Mouse (Mus musculus): ENCODE data around the gene Prkci. TPM values are rescaled to one million over a fixed set of nuclear protein-coding genes. Genes with fewer than 3 reads are reported as not detected.

Gene Prkci
- polyA plus RNA-seq, 2 experiments = 45.3 to 45.5 TPM

GRCm38 (mm10) chr3:31033644-31034043, 38.1 kb downstream of the Prkci start:
- H3K27me3 ChIP-seq (ENCODE audit: control insufficient read depth, insufficient read depth, low read length) = no peaks in the 10 kb centered on the region
- DNase-seq (ENCODE audit: low spot score) (no peak), ATAC-seq (ENCODE audit: low FRiP score, low read depth) (no peak)
- H3K4me3 ChIP-seq (replicated peaks; ENCODE audit: low read length) = no peak overlapping the region
- H3K9ac ChIP-seq (ENCODE audit: low read depth, low read length, severe bottlenecking) = no peak overlapping the region
- H3K36me3 ChIP-seq (ENCODE audit: control insufficient read depth, insufficient read depth, low read length) = peaks cover 34% of the 10 kb centered on the region
- H3K4me2 ChIP-seq (replicated peaks; ENCODE audit: low read depth, low read length, severe bottlenecking) = no peak overlapping the region
- no peak overlapping the region for H3K27ac ChIP-seq (replicated peaks; ENCODE audit: low read depth, low read length)
- no peak for TF ChIP-seq POLR2A (IDR thresholded peaks at IDR 0.05; ENCODE audit: borderline replicate concordance, extremely low read depth, insufficient read depth, insufficient read length)
- WGBS = 73% methylated on average over 3 of the region's 3 CpGs
- no peaks in the 10 kb centered on the region for H3K9me3 ChIP-seq (ENCODE audit: control insufficient read depth, low read length)
- no peaks in the 10 kb centered on the region for H3K4me1 ChIP-seq (ENCODE audit: control insufficient read depth, insufficient read depth, low read length)

GRCm38 (mm10) chr3:31037851-31038250, 42.3 kb downstream of the Prkci start:
- WGBS = 89% methylated on average over 13 of the region's 13 CpGs
- Histone ChIP-seq H3K27ac (replicated peaks; ENCODE audit: low read depth, low read length) (no peak overlapping the region), H3K4me2 (replicated peaks; ENCODE audit: low read depth, low read length, severe bottlenecking) (no peak overlapping the region), H3K27me3 (ENCODE audit: control insufficient read depth, insufficient read depth, low read length) (no peaks in the 10 kb centered on the region), H3K36me3 (ENCODE audit: control insufficient read depth, insufficient read depth, low read length) (peaks cover 44% of the 10 kb centered on the region), H3K9me3 (ENCODE audit: control insufficient read depth, low read length) (no peaks in the 10 kb centered on the region), H3K4me3 (replicated peaks; ENCODE audit: low read length) (no peak overlapping the region), H3K4me1 (ENCODE audit: control insufficient read depth, insufficient read depth, low read length) (no peaks in the 10 kb centered on the region), H3K9ac (ENCODE audit: low read depth, low read length, severe bottlenecking) (no peak overlapping the region)
- no peak for TF ChIP-seq POLR2A (IDR thresholded peaks at IDR 0.05; ENCODE audit: borderline replicate concordance, extremely low read depth, insufficient read depth, insufficient read length)
- ATAC-seq (ENCODE audit: low FRiP score, low read depth) (no peak), DNase-seq (ENCODE audit: low spot score) (no peak)

GRCm38 (mm10) chr3:31038689-31039088, 43.1 kb downstream of the Prkci start:
- ATAC-seq (ENCODE audit: low FRiP score, low read depth) (no peak), DNase-seq (ENCODE audit: low spot score) (no peak)
- TF ChIP-seq POLR2A (IDR thresholded peaks at IDR 0.05; ENCODE audit: borderline replicate concordance, extremely low read depth, insufficient read depth, insufficient read length) = no peak
- Histone ChIP-seq H3K27me3 (ENCODE audit: control insufficient read depth, insufficient read depth, low read length) (no peaks in the 10 kb centered on the region), H3K4me1 (ENCODE audit: control insufficient read depth, insufficient read depth, low read length) (no peaks in the 10 kb centered on the region), H3K4me2 (replicated peaks; ENCODE audit: low read depth, low read length, severe bottlenecking) (no peak overlapping the region), H3K36me3 (ENCODE audit: control insufficient read depth, insufficient read depth, low read length) (peaks cover 46% of the 10 kb centered on the region), H3K9me3 (ENCODE audit: control insufficient read depth, low read length) (no peaks in the 10 kb centered on the region), H3K4me3 (replicated peaks; ENCODE audit: low read length) (no peak overlapping the region), H3K9ac (ENCODE audit: low read depth, low read length, severe bottlenecking) (no peak overlapping the region), H3K27ac (replicated peaks; ENCODE audit: low read depth, low read length) (no peak overlapping the region)
- WGBS = 92% methylated on average over 10 of the region's 10 CpGs

GRCm38 (mm10) chr3:31042992-31043391, 47.4 kb downstream of the Prkci start:
- H3K36me3 ChIP-seq (ENCODE audit: control insufficient read depth, insufficient read depth, low read length) = peaks cover 48% of the 10 kb centered on the region
- no peak for TF ChIP-seq POLR2A (IDR thresholded peaks at IDR 0.05; ENCODE audit: borderline replicate concordance, extremely low read depth, insufficient read depth, insufficient read length)
- ATAC-seq (ENCODE audit: low FRiP score, low read depth) = no peak

GRCm38 (mm10) chr3:31047263-31047662, 51.7 kb downstream of the Prkci start:
- Histone ChIP-seq H3K36me3 (ENCODE audit: control insufficient read depth, insufficient read depth, low read length) (peaks cover 59% of the 10 kb centered on the region), H3K4me2 (replicated peaks; ENCODE audit: low read depth, low read length, severe bottlenecking) (no peak overlapping the region), H3K4me3 (replicated peaks; ENCODE audit: low read length) (no peak overlapping the region), H3K27ac (replicated peaks; ENCODE audit: low read depth, low read length) (no peak overlapping the region), H3K9ac (ENCODE audit: low read depth, low read length, severe bottlenecking) (no peak overlapping the region), H3K4me1 (ENCODE audit: control insufficient read depth, insufficient read depth, low read length) (no peaks in the 10 kb centered on the region), H3K27me3 (ENCODE audit: control insufficient read depth, insufficient read depth, low read length) (no peaks in the 10 kb centered on the region), H3K9me3 (ENCODE audit: control insufficient read depth, low read length) (no peaks in the 10 kb centered on the region)
- 73% methylated on average over 3 of the region's 3 CpGs for WGBS
- TF ChIP-seq POLR2A (IDR thresholded peaks at IDR 0.05; ENCODE audit: borderline replicate concordance, extremely low read depth, insufficient read depth, insufficient read length) = no peak
- ATAC-seq (ENCODE audit: low FRiP score, low read depth) (no peak), DNase-seq (ENCODE audit: low spot score) (no peak)

More at GRCm38 (mm10) chr3:31042992-31043391, 47.4 kb downstream of the Prkci start:
- no peaks in the 10 kb centered on the region for H3K27me3 ChIP-seq (ENCODE audit: control insufficient read depth, insufficient read depth, low read length)
- 78% methylated on average over 2 of the region's 2 CpGs for WGBS
- H3K9ac ChIP-seq (ENCODE audit: low read depth, low read length, severe bottlenecking) = no peak overlapping the region
- no peak for DNase-seq (ENCODE audit: low spot score)
- H3K4me3 ChIP-seq (replicated peaks; ENCODE audit: low read length) = no peak overlapping the region
- no peaks in the 10 kb centered on the region for H3K4me1 ChIP-seq (ENCODE audit: control insufficient read depth, insufficient read depth, low read length)
- H3K27ac ChIP-seq (replicated peaks; ENCODE audit: low read depth, low read length) = no peak overlapping the region
- no peaks in the 10 kb centered on the region for H3K9me3 ChIP-seq (ENCODE audit: control insufficient read depth, low read length)
- no peak overlapping the region for H3K4me2 ChIP-seq (replicated peaks; ENCODE audit: low read depth, low read length, severe bottlenecking)

- Histone ChIP-seq H3K27ac (replicated peaks; ENCODE audit: low read depth, low read length) (no peak overlapping the region), H3K36me3 (ENCODE audit: control insufficient read depth, insufficient read depth, low read length) (peaks cover 46% of the 10 kb centered on the region), H3K9ac (ENCODE audit: low read depth, low read length, severe bottlenecking) (no peak overlapping the region), H3K4me2 (replicated peaks; ENCODE audit: low read depth, low read length, severe bottlenecking) (no peak overlapping the region), H3K4me3 (replicated peaks; ENCODE audit: low read length) (no peak overlapping the region), H3K27me3 (ENCODE audit: control insufficient read depth, insufficient read depth, low read length) (no peaks in the 10 kb centered on the region), H3K9me3 (ENCODE audit: control insufficient read depth, low read length) (no peaks in the 10 kb centered on the region), H3K4me1 (ENCODE audit: control insufficient read depth, insufficient read depth, low read length) (no peaks in the 10 kb centered on the region)
- TF ChIP-seq POLR2A (IDR thresholded peaks at IDR 0.05; ENCODE audit: borderline replicate concordance, extremely low read depth, insufficient read depth, insufficient read length) = no peak
- no peak for ATAC-seq (ENCODE audit: low FRiP score, low read depth)
- no peak for DNase-seq (ENCODE audit: low spot score)
- 88% methylated on average over 5 of the region's 5 CpGs for WGBS
Observed at GRCm38 (mm10) chr3:31049087-31049486, 53.5 kb downstream of the Prkci start.
